Mouse (Mus musculus): ENCODE results near the gene Rnf216.

GRCm38 (mm10) chr5:143103231-143103630 is 9.6 kb downstream of the Rnf216 start:
- TF ChIP-seq GATA1 (IDR thresholded peaks at IDR 0.05; ENCODE audit: borderline replicate concordance, low read length) (no peak), FLI1 (IDR thresholded peaks at IDR 0.05; ENCODE audit: low read length) (no peak)

All from megakaryocyte, embryonic 14.5 days (primary cell).